Mouse (Mus musculus) macrophage (primary cell): ENCODE measurements around the gene Fam3a. TPM values are rescaled to one million over a fixed set of nuclear protein-coding genes. Genes with fewer than 3 reads are reported as not detected.

Source experiments
- H3K27ac ChIP-seq: fragments of 350-480 bp; formaldehyde crosslinking; 2 replicates; pipeline ENCODE4 v1.9.0; 2021
- H3K36me3 ChIP-seq: fragments of 350-480 bp; formaldehyde crosslinking; 2 replicates; pipeline ENCODE4 v1.9.0; 2021; ENCODE audit errors: inconsistent target
- H3K4me3 ChIP-seq: fragments of 350-480 bp; formaldehyde crosslinking; 2 replicates; pipeline ENCODE4 v1.9.0; 2021; ENCODE audit errors: inconsistent target
- H3K79me2 ChIP-seq: fragments of 350-480 bp; formaldehyde crosslinking; 2 replicates; pipeline ENCODE4 v1.9.0; 2021; ENCODE audit errors: inconsistent target
- WGBS: methylation state at CpG from one replicate; pipeline ENCODE4 v1.1.7; 2026; ENCODE audit warnings: inconsistent platforms; ENCODE audit not compliant: missing documents; 5-methylcytosine and 5-hydroxymethylcytosine counted together
- polyA plus RNA-seq: library from polyadenylated mRNA; stranded (reverse); fragments of 250-400 nt; gene quantifications from 3 replicates; pipeline ENCODE4 v1.2.4, GENCODE M21; 2018; ENCODE audit warnings: inconsistent platforms
- total RNA-seq, 78 experiments: library from RNA; depleted of rRNA; stranded (reverse); fragments of 250-400 nt; gene quantifications; 1 replicate in 9 of 78; 2 replicates in 24 of 78; 3 replicates in 43 of 78; 4 replicates in 2 of 78; pipeline ENCODE4 v1.2.4; 2018; ENCODE audit warnings: inconsistent platforms in 56 of 78

The Fam3a gene
- 10 to 100 TPM in 18 of 26 experiments, 1 to 10 TPM in 8; 2.7 to 69.2 (median 17.0) TPM for total RNA-seq (2018; cell fraction: chromatin; rRNA removed)
- 10 to 100 TPM; 20.4 to 33.5 (median 26.1) TPM for total RNA-seq (2018; cell fraction: cytosol; rRNA removed)
- total RNA-seq (2018; cell fraction: nucleus; rRNA removed), result 10 to 100 TPM in 25 of 26 experiments, 1 to 10 TPM in 1; 7.9 to 40.5 (median 24.2) TPM
- 24.1 to 37.8 TPM (median 27.4 TPM) in 3 replicates for polyA plus RNA-seq

- Histone ChIP-seq H3K27ac (peak within 1 kb of the TSS; percentile 73), H3K4me3 (peak within 1 kb of the TSS; percentile 60), H3K79me2 (no peaks in the 10 kb centered on the region), H3K36me3 (no peaks in the 10 kb centered on the region)
- WGBS, result 31% methylated on average over 26 of the region's 30 CpGs
Measured at GRCm38 (mm10) chrX:74392535-74393443, at the start of gene Fam3a, which contains the start of gene Ikbkg. Fam3a (minus strand) TSS chrX:74393272. Ikbkg (plus strand) TSS chrX:74393290.

GRCm38 (mm10) chrX:74429290-74429821 lies 36.3 kb upstream of the Fam3a start:
- peak overlapping the region; percentile 95 for H3K27ac ChIP-seq
- WGBS, result 15% methylated on average over 20 of the region's 22 CpGs
- H3K4me3 ChIP-seq, result peak overlapping the region; percentile 70
- H3K79me2 ChIP-seq, result peaks cover 38% of the 10 kb centered on the region
- H3K36me3 ChIP-seq, result peaks cover 18% of the 10 kb centered on the region; the same call in 1 of the 2 replicates

GRCm38 (mm10) chrX:74428826-74429276 lies 35.8 kb upstream of the Fam3a start, which contains the start of gene G6pdx:
G6pdx (minus strand) TSS chrX:74429194.
- Histone ChIP-seq H3K4me3 (peak within 1 kb of the TSS; percentile 70), H3K27ac (peak within 1 kb of the TSS; percentile 95), H3K79me2 (peaks cover 43% of the 10 kb centered on the region), H3K36me3 (peaks cover 13% of the 10 kb centered on the region; the same call in 1 of the 2 replicates)
- 24% methylated on average over 20 of the region's 25 CpGs for WGBS

GRCm38 (mm10) chrX:74428146-74428825 lies 35.2 kb upstream of the Fam3a start:
- Histone ChIP-seq H3K27ac (peak overlapping the region; percentile 95), H3K79me2 (peaks cover 49% of the 10 kb centered on the region), H3K36me3 (peaks cover 8% of the 10 kb centered on the region; the same call in 1 of the 2 replicates), H3K4me3 (peak overlapping the region; percentile 70)
- 20% methylated on average over 22 of the region's 35 CpGs for WGBS

GRCm38 (mm10) chrX:74427116-74427515 lies 34.0 kb upstream of the Fam3a start:
- H3K79me2 ChIP-seq, result peaks cover 61% of the 10 kb centered on the region
- H3K27ac ChIP-seq, result peak overlapping the region; percentile 95
- H3K36me3 ChIP-seq, result no peaks in the 10 kb centered on the region
- WGBS, result 65% methylated on average over 3 of the region's 3 CpGs
- peak overlapping the region; percentile 70 for H3K4me3 ChIP-seq

- H3K36me3 ChIP-seq, result no peaks in the 10 kb centered on the region
- H3K4me3 ChIP-seq, result no peak overlapping the region
- peaks cover 66% of the 10 kb centered on the region for H3K79me2 ChIP-seq
- WGBS, result 0% methylated on average over 1 of the region's 1 CpGs
- H3K27ac ChIP-seq, result peak overlapping the region; percentile 95
Measured at GRCm38 (mm10) chrX:74426256-74426655, 33.2 kb upstream of the Fam3a start.

- no peak overlapping the region for H3K4me3 ChIP-seq
- no peaks in the 10 kb centered on the region for H3K36me3 ChIP-seq
- peaks cover 66% of the 10 kb centered on the region for H3K79me2 ChIP-seq
- peak overlapping the region; percentile 95 for H3K27ac ChIP-seq
- 11% methylated on average over 4 of the region's 4 CpGs for WGBS
Measured at GRCm38 (mm10) chrX:74425195-74425594, 32.1 kb upstream of the Fam3a start.

GRCm38 (mm10) chrX:74424443-74424842 lies 31.4 kb upstream of the Fam3a start:
- H3K4me3 ChIP-seq, result no peak overlapping the region
- H3K27ac ChIP-seq, result peak overlapping the region; percentile 95

GRCm38 (mm10) chrX:74413377-74413776 lies 20.3 kb upstream of the Fam3a start:
- no peak overlapping the region for H3K27ac ChIP-seq
- H3K36me3 ChIP-seq, result peaks cover 15% of the 10 kb centered on the region
- peaks cover 30% of the 10 kb centered on the region for H3K79me2 ChIP-seq
- H3K4me3 ChIP-seq, result no peak overlapping the region

More at GRCm38 (mm10) chrX:74424443-74424842, 31.4 kb upstream of the Fam3a start:
- Histone ChIP-seq H3K36me3 (no peaks in the 10 kb centered on the region), H3K79me2 (peaks cover 67% of the 10 kb centered on the region)

- Histone ChIP-seq H3K79me2 (no peaks in the 10 kb centered on the region), H3K36me3 (peaks cover 15% of the 10 kb centered on the region), H3K4me3 (no peak overlapping the region), H3K27ac (no peak overlapping the region)
- WGBS, result 71% methylated on average over 2 of the region's 2 CpGs
Measured at GRCm38 (mm10) chrX:74408340-74408739, 15.3 kb upstream of the Fam3a start.

- 74% methylated on average over 3 of the region's 3 CpGs for WGBS
Measured at GRCm38 (mm10) chrX:74400136-74400535, 7.1 kb upstream of the Fam3a start.

GRCm38 (mm10) chrX:74388153-74388552 lies 4.9 kb downstream of the Fam3a start:
- H3K79me2 ChIP-seq, result no peaks in the 10 kb centered on the region
- no peak overlapping the region for H3K27ac ChIP-seq
- H3K36me3 ChIP-seq, result 0 out of 2 replicates have a peak, but pooled peaks cover 7% of the 10 kb centered on the region
- no peak overlapping the region for H3K4me3 ChIP-seq

More at GRCm38 (mm10) chrX:74400136-74400535, 7.1 kb upstream of the Fam3a start:
- Histone ChIP-seq H3K36me3 (no peaks in the 10 kb centered on the region), H3K27ac (no peak overlapping the region), H3K79me2 (no peaks in the 10 kb centered on the region), H3K4me3 (no peak overlapping the region)

GRCm38 (mm10) chrX:74384451-74384850 lies 8.6 kb downstream of the Fam3a start:
- H3K79me2 ChIP-seq, result no peaks in the 10 kb centered on the region
- whole genome bisulfite sequencing, result 96% methylated on average over 2 of the region's 2 CpGs
- 0 out of 2 replicates have a peak, but pooled peaks cover 7% of the 10 kb centered on the region for H3K36me3 ChIP-seq
- H3K27ac ChIP-seq, result no peak overlapping the region
- no peak overlapping the region for H3K4me3 ChIP-seq

- Histone ChIP-seq H3K36me3 (no peaks in the 10 kb centered on the region), H3K79me2 (peaks cover 2% of the 10 kb centered on the region; the same call in 1 of the 2 replicates), H3K27ac (peak within 1 kb of the TSS; percentile 19; the same call in 1 of the 2 replicates), H3K4me3 (peak within 1 kb of the TSS; percentile 57)
- 27% methylated on average over 31 of the region's 32 CpGs for WGBS
Measured at GRCm38 (mm10) chrX:74372888-74373549, 20.1 kb downstream of the Fam3a start, which contains the start of the genes Ubl4a and Slc10a3. Ubl4a (minus strand) TSS chrX:74373218. Slc10a3 (minus strand) TSS chrX:74373349.
